In genomic region chr10:110727816-110728215, GRCm38 (mm10) we compare ENCODE assay signal across 9 mouse cellular contexts. TPM values are rescaled to one million over a fixed set of nuclear protein-coding genes. Genes with fewer than 3 reads are reported as not detected.
DNase-seq lines count a peak whose midpoint lies in the region; ATAC-seq and TF ChIP-seq lines count a peak whose summit lies in the region.
"Had no signal": no experiment of that assay in that cellular context is flagged by ENCODE, and none has a peak within 500 bp of the region (broad histone marks: within the 10 kb centered on the region; RNA-seq: fewer than 3 reads in every experiment).

No protein-coding gene starts in this region.

- TF ChIP-seq EP300 in lung, postnatal 0 days (IDR thresholded peaks at IDR 0.05): no peak

- 39% methylated on average over 4 of the region's 4 CpGs for WGBS in liver, embryonic 12.5 days (ENCODE audit: insufficient replicate concordance)
- WGBS in lung, postnatal 0 days: 49% methylated on average over 4 of the region's 4 CpGs

- TF ChIP-seq CTCF in lung, postnatal 0 days (IDR thresholded peaks at IDR 0.05): peak; percentile 95

- H3K27ac ChIP-seq in liver, embryonic 12.5 days: no peak overlapping the region
- H3K27ac ChIP-seq in lung, postnatal 0 days (ENCODE audit: low read length): no peak overlapping the region
- H3K27ac ChIP-seq: hindbrain, embryonic 15.5 days had no signal

- H3K4me2 ChIP-seq in liver, embryonic 12.5 days: no peak overlapping the region
- no peak overlapping the region for H3K4me2 ChIP-seq in lung, postnatal 0 days (replicated peaks; ENCODE audit: low read depth, low read length)
- H3K4me2 ChIP-seq: hindbrain, embryonic 15.5 days had no signal

- H3K4me1 ChIP-seq in liver, embryonic 12.5 days: no peaks in the 10 kb centered on the region
- H3K4me1 ChIP-seq in lung, postnatal 0 days (ENCODE audit: insufficient read depth, low read depth, low read length): no peaks in the 10 kb centered on the region
- H3K4me1 ChIP-seq: hindbrain, embryonic 15.5 days had no signal

- DNase-seq in adrenal gland, adult (ENCODE audit: inconsistent age in 2 of 2, low spot score in 1 of 2): peak; percentile 25 to 77
- DNase-seq in adrenal gland, adult 8-10 months: no peak
- peak; percentile 64 for DNase-seq in liver
- peak; percentile 51 for DNase-seq in brain, adult 2 months (ENCODE audit: low read depth, low spot score)
- DNase-seq in lung, postnatal 0 days (ENCODE audit: low spot score): peak; percentile 58
- DNase-seq in thymus, postnatal 0 days (ENCODE audit: low spot score): peak; percentile 63

- no peaks in the 10 kb centered on the region for H3K27me3 ChIP-seq in liver, embryonic 12.5 days (replicated peaks)
- H3K27me3 ChIP-seq in lung, postnatal 0 days (replicated peaks; ENCODE audit: insufficient read depth, low read length): no peaks in the 10 kb centered on the region
- H3K27me3 ChIP-seq: hindbrain, embryonic 15.5 days had no signal

- H3K9ac ChIP-seq in liver, embryonic 12.5 days: no peak overlapping the region
- H3K9ac ChIP-seq in lung, postnatal 0 days (replicated peaks; ENCODE audit: low read depth): no peak overlapping the region
- H3K9ac ChIP-seq: hindbrain, embryonic 15.5 days had no signal

- no peaks in the 10 kb centered on the region for H3K36me3 ChIP-seq in liver, embryonic 12.5 days
- H3K36me3 ChIP-seq in lung, postnatal 0 days (ENCODE audit: insufficient read depth, low read length): no peaks in the 10 kb centered on the region
- H3K36me3 ChIP-seq: hindbrain, embryonic 15.5 days had no signal

- H3K9me3 ChIP-seq in liver, embryonic 12.5 days (replicated peaks): no peaks in the 10 kb centered on the region
- H3K9me3 ChIP-seq in lung, postnatal 0 days (ENCODE audit: low read length): no peaks in the 10 kb centered on the region
- H3K9me3 ChIP-seq: hindbrain, embryonic 15.5 days had no signal

- no peak overlapping the region for H3K4me3 ChIP-seq in liver, embryonic 12.5 days
- no peak overlapping the region for H3K4me3 ChIP-seq in lung, postnatal 0 days (ENCODE audit: low read depth, low read length)
- H3K4me3 ChIP-seq: hindbrain, embryonic 15.5 days had no signal

- no peak for ATAC-seq in liver, embryonic 12.5 days
- peak; percentile 65 to 92 for ATAC-seq in hematopoietic stem cell, adult 5-6 weeks (replicated peaks in 1 of 2; ENCODE audit: insufficient read depth in 1 of 2, low FRiP score in 2 of 2, low TSS enrichment in 1 of 2, low read depth in 1 of 2, poor library complexity in 2 of 2, severe bottlenecking in 2 of 2)
- ATAC-seq in lung, postnatal 0 days: peak; percentile 23

RNA-seq across cellular contexts. Expression of gene E2f7, which starts 17.4 kb away (rescaled TPM):
- total RNA-seq in adrenal gland, adult 8-10 months (2022): 1 to 10 TPM in 2 of 4 experiments, under 1 TPM in 2; 0.83 to 1.1 (median 0.96) TPM
- polyA plus RNA-seq in liver, embryonic 12.5 days (2016; fragmentation: Nextera tagmentation; extraction: Ambion mirVana): 12.0 and 13.2 TPM in 2 replicates
- 6.3 and 9.4 TPM in 2 replicates for total RNA-seq in hematopoietic stem cell, adult 5-6 weeks (2017)
- 4.8 and 5.0 TPM in 2 replicates for polyA plus RNA-seq in lung, postnatal 0 days (2015; fragmentation: Nextera tagmentation; extraction: Ambion mirVana)
- polyA plus RNA-seq in thymus, postnatal 0 days (2015; fragmentation: Nextera tagmentation; extraction: Ambion mirVana): 7.0 and 8.7 TPM in 2 replicates
